Mouse (Mus musculus): ENCODE data around the gene Zbtb25.

Gene Zbtb25

GRCm38 (mm10) chr12:76369206-76369977 is at the start of gene Zbtb25:
TSS of gene Zbtb25 (minus strand) at chr12:76369602.
- DNase-seq (ENCODE audit: low spot score), result peak; percentile 96

- no peak for DNase-seq (ENCODE audit: low spot score)
Observed at GRCm38 (mm10) chr12:76418346-76418745, 48.9 kb upstream of the Zbtb25 start.

- no peak for DNase-seq (ENCODE audit: low spot score)
Observed at GRCm38 (mm10) chr12:76417433-76417854, 48.0 kb upstream of the Zbtb25 start, which contains the start of gene Ppp1r36. TSS of gene Ppp1r36 (plus strand) at chr12:76417538.

DNA sequence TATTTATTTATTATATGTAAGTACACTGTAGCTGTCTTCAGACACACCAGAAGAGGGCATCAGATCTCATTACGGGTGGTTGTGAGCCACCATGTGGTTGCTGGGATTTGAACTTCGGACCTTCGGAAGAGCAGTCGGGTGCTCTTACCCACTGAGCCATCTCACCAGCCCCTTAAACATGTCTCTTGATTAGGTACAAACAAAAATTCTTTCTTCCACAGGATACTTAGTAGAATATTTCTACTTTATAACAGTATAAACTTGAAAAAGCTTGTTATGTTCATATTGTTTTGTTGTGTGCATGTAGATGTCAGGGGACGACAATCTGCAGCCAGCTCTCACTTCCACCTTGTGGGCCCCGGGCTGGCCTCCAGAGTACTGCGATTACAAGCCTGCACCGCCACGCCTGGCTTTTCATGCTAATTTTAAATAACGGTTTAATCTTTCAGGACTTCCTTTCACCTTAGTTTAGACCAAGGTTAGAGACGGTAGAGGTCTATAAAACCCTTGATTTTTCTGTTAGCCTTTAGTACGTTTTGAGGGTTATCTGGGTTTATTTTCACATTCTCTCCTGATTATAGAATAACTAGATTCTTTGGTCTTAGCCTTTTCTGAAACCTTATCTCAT is 46.1 kb upstream of the Zbtb25 start:
- no peak for DNase-seq (ENCODE audit: low spot score)

GRCm38 (mm10) chr12:76409166-76409565 is 39.8 kb upstream of the Zbtb25 start:
- DNase-seq (ENCODE audit: low spot score), result no peak

- DNase-seq (ENCODE audit: low spot score), result no peak
Observed at GRCm38 (mm10) chr12:76407184-76407583, 37.8 kb upstream of the Zbtb25 start.

DNA sequence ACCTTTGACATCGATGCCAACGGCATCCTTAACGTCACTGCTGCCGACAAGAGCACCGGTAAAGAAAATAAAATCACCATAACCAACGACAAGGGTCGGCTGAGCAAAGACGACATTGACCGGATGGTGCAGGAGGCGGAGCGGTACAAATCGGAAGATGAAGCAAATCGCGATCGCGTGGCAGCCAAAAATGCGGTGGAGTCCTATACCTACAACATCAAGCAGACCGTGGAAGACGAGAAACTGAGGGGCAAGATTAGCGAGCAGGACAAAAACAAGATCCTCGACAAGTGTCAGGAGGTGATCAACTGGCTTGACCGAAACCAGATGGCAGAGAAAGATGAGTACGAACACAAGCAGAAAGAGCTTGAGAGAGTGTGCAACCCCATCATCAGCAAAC is 36.6 kb upstream of the Zbtb25 start:
- no peak for DNase-seq (ENCODE audit: low spot score)

DNA sequence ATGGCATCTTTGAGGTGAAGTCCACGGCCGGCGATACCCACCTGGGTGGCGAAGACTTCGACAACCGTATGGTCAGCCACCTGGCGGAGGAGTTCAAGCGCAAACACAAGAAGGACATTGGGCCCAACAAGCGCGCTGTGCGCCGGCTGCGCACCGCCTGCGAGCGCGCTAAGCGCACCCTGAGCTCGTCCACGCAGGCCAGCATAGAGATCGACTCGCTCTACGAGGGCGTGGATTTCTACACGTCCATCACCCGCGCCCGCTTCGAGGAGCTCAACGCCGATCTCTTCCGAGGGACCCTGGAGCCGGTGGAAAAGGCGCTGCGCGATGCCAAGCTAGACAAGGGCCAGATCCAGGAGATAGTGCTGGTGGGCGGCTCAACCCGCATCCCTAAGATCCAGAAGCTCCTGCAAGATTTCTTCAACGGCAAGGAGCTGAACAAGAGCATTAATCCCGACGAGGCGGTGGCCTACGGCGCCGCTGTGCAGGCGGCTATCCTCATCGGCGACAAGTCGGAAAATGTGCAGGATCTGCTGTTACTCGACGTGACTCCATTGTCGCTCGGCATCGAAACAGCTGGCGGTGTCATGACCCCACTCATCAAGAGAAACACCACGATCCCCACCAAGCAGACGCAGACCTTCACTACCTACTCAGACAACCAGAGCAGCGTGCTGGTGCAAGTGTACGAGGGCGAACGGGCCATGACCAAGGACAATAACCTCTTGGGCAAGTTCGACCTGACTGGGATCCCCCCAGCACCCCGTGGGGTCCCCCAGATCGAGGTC is 36.0 kb upstream of the Zbtb25 start:
- DNase-seq (ENCODE audit: low spot score), result no peak

DNA sequence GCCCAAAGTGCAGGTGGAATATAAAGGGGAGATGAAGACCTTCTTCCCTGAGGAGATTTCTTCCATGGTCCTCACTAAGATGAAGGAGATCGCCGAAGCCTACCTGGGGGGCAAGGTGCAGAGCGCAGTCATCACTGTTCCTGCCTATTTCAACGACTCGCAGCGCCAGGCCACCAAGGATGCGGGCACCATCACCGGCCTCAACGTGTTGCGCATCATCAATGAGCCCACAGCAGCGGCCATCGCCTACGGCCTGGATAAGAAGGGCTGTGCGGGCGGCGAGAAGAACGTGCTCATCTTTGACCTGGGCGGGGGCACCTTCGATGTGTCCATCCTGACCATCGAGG is 35.4 kb upstream of the Zbtb25 start:
- no peak for DNase-seq (ENCODE audit: low spot score)

DNA sequence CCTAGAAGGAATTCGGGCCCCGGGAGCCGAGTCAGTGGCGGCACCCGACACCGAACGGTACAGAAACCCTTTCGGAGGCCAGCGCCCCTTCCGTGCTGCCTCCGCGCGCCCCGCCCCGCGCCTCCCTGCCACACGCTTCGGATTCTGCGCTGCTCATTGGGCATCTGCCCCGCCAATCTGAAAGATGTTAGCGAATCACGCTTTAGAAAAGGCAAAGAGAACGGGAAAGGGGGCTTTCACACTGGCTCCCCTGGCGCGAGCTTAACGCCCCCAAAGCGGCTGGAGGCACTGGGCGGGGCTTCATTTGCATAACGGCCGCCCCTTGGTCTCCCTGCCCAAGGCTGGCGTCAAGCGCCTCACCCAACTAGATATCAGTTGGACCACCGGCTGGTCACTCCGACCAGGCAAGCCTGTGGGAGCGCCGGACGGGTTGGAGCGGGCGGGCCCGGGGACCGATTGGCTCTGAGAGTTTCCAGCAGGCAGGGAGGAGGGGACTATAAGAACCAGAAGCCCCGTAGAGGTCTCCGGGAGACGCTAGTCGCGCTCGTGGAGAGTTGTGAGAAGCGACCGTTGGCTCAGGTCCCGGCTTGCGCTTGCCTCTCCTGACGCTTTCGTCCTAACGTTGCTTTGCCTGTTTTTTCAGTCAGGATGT is 34.6 kb upstream of the Zbtb25 start, which contains the start of gene Hspa2:
Gene Hspa2, plus strand, starts transcription at position 291 of the 652 bp plus-strand sequence.
- DNase-seq (ENCODE audit: low spot score), result peak; percentile 100

- peak; percentile 87 for DNase-seq (ENCODE audit: low spot score)
Observed at GRCm38 (mm10) chr12:76402991-76403885, 33.8 kb upstream of the Zbtb25 start.

DNA sequence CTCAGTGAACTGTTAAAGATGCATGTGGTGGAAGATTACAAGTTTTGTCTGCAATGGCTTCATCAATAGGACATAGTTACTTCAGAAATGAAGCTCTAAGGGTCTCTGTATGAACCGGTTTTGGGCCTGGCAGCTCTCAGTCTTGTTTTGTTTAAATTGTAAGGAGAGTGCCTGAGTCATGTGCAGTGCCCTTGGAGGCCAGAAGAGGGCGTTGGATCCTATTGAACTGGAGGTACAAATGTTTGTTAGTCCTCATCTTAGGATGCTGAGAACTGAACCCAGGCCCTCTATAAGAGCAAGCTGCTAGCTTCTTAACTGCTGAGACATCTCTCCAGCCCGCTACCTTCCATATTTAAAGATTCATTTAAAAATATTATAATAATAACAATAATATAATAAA is 32.3 kb upstream of the Zbtb25 start:
- no peak for DNase-seq (ENCODE audit: low spot score)

DNA sequence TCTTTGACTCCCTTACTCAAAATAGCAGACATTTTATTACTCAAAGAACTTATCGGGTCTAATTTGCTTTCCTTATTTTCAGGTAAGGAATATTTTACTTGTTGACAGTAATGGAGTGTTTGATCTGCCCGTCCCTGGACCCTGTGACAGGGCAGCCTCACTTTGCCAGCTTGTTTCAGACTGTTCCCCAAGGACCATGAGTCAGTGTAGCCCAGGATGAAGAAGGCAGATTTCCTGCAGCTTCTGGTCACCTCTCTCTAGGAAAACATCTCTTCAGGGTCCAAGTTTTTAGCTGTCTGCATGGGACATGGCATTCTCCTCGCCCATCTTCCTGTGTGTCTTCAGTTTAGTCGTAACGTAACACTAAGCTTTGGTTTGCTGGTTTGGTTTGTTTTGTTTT is 27.9 kb upstream of the Zbtb25 start:
- peak; percentile 22 for DNase-seq (ENCODE audit: low spot score)

- DNase-seq (ENCODE audit: low spot score), result no peak
Observed at GRCm38 (mm10) chr12:76392979-76393378, 23.6 kb upstream of the Zbtb25 start.

DNA sequence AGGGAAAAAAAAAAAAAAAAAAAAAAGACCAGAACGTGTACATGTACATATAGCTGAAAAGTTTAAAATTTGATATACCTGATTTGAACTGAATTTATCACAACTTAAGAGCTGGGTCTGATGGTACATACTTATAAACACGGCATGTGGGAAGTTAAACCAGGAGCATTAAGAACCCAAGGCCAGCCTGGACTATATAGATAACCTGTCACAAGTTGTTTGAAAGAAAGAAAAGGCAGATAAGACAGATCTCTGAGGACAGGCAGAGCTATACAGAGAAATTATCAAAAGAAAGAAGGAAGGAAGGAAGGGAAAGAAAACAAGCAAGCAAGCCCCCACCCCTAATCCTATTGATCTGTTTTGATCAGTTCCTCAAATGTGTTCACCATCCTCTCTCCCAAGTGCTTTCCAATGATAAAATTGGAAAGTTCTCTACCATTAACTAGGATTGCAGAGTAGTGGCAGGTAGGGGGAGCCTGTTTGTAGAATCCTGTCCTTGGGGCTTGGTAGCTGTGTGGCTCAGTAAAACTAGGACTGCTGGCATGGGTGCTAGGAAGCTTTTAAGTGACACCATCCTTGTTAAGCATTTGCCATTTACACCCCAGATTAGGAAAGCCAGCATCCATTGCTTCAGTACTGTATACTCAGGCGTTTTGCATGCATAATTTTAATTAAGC is 22.3 kb upstream of the Zbtb25 start:
- DNase-seq (ENCODE audit: low spot score), result no peak

- DNase-seq (ENCODE audit: low spot score), result no peak
Observed at GRCm38 (mm10) chr12:76388794-76389193, 19.4 kb upstream of the Zbtb25 start.

GRCm38 (mm10) chr12:76385342-76385741 is 15.9 kb upstream of the Zbtb25 start:
- no peak for DNase-seq (ENCODE audit: low spot score)

GRCm38 (mm10) chr12:76380151-76380550 is 10.7 kb upstream of the Zbtb25 start:
- DNase-seq (ENCODE audit: low spot score), result no peak

DNA sequence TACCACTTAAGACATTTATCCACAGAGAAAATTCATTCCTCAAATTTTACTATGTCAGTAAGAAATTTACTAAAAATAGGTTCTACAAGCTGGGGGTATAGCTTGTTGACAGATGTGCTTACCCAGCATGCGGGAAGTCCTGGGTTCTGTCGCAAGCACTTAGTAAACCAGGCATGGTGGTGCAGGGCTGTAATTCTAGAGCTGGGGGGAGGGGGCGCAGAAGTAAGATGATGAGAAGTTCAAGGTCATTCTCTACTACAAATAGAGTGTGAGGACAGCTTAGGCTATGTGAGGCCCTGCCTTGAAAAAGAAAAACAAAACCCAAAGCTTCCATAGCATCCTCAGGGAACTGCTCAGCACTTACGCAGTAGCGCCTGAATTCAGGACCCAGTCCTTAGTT is 9.2 kb upstream of the Zbtb25 start:
- no peak for DNase-seq (ENCODE audit: low spot score)

- no peak for DNase-seq (ENCODE audit: low spot score)
Observed at GRCm38 (mm10) chr12:76377726-76378125, 8.3 kb upstream of the Zbtb25 start.

DNA sequence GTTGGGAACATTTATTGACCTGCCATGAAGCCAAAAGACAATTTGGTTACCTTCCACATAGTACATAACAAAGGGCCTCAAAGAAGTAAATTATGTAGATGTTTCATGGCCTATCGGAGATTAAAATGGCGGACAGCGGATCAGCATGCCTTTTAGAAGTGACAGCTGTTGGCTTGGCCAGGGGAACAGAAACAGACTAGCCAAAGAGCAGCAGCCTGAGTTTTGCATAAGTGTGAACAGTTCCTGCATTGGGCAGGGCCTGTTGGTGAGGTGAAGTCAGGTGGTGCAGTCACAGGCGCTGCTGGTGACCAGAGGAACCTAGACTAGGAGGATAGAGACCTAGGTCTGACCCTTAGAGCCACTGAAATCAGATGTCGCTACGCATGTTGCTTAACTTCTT is 7.7 kb upstream of the Zbtb25 start:
- DNase-seq (ENCODE audit: low spot score), result no peak
